Mouse (Mus musculus) forebrain, embryonic 12.5 days (tissue): ENCODE results near the gene Isca1. TPM values are rescaled to one million over a fixed set of nuclear protein-coding genes. Genes with fewer than 3 reads are reported as not detected.
A peak's percentile ranks its signal among the peaks of the same experiment; 100 is the strongest.
"Not testable (repeated sequence)": the region's sequence is repeated elsewhere in the genome, so short reads cannot be mapped to it uniquely, and the experiment has no call there.

Experiments used
- ATAC-seq: fragments of 200-750 bp; cut with Nextera tagmentation; 2 replicates; pipeline ENCODE4 v1.8.0; 2017; ENCODE audit warnings: moderate TSS enrichment; ENCODE audit not compliant: low FRiP score
- H3K27ac ChIP-seq: fragments of 300-500 bp; sonication (generic); 2 replicates; pipeline ENCODE4 v1.5.1; 2016; ENCODE audit warnings: mild to moderate bottlenecking
- H3K27me3 ChIP-seq: fragments of 300-500 bp; sonication (generic); 2 replicates; pipeline ENCODE4 v1.6.1; 2016; ENCODE audit warnings: mild to moderate bottlenecking
- H3K36me3 ChIP-seq: fragments of 300-500 bp; sonication (generic); replicated peaks from 2 replicates; pipeline ENCODE4 v1.6.1; 2016; ENCODE audit warnings: mild to moderate bottlenecking
- H3K4me1 ChIP-seq: fragments of 300-500 bp; sonication (generic); 2 replicates; pipeline ENCODE4 v1.6.1; 2016
- H3K4me2 ChIP-seq: fragments of 300-500 bp; sonication (generic); 2 replicates; pipeline ENCODE4 v1.6.1; 2016; ENCODE audit warnings: mild to moderate bottlenecking, moderate library complexity
- H3K4me3 ChIP-seq: fragments of 300-500 bp; sonication (generic); replicated peaks from 2 replicates; pipeline ENCODE4 v1.5.1; 2016; ENCODE audit warnings: mild to moderate bottlenecking
- H3K9ac ChIP-seq: fragments of 300-500 bp; sonication (generic); 2 replicates; pipeline ENCODE4 v1.6.1; 2016; ENCODE audit warnings: mild to moderate bottlenecking
- H3K9me3 ChIP-seq: fragments of 300-500 bp; sonication (generic); 2 replicates; pipeline ENCODE4 v1.6.1; 2016
- WGBS: fragments of 180-500 bp; shearing (Covaris S2); methylation state at CpG from one replicate; pipeline ENCODE4 v1.1.7; 2016; 5-methylcytosine and 5-hydroxymethylcytosine counted together
- polyA plus RNA-seq: library from polyadenylated mRNA; unstranded; fragments of >200 nt; fragmentation: Nextera tagmentation; extraction: Ambion mirVana; gene quantifications from 2 replicates; pipeline ENCODE4 v1.2.1, GENCODE M21; 2016

The Isca1 gene
- polyA plus RNA-seq, 1 experiment from 2014 or later, result 113 TPM

GRCm38 (mm10) chr13:59741697-59742096, 27.9 kb downstream of the Isca1 start:
- Histone ChIP-seq H3K9me3 (no peaks in the 10 kb centered on the region), H3K27ac (no peak overlapping the region), H3K4me1 (no peaks in the 10 kb centered on the region), H3K36me3 (no peaks in the 10 kb centered on the region), H3K4me2 (no peak overlapping the region), H3K4me3 (no peak overlapping the region), H3K27me3 (no peaks in the 10 kb centered on the region), H3K9ac (no peak overlapping the region)
- 82% methylated on average over 10 of the region's 10 CpGs for WGBS
- ATAC-seq, result no peak

- Histone ChIP-seq H3K9ac (no peak overlapping the region), H3K4me1 (no peaks in the 10 kb centered on the region), H3K36me3 (no peaks in the 10 kb centered on the region), H3K27me3 (no peaks in the 10 kb centered on the region), H3K27ac (no peak overlapping the region), H3K4me2 (no peak overlapping the region), H3K9me3 (no peaks in the 10 kb centered on the region), H3K4me3 (no peak overlapping the region)
- ATAC-seq, result no peak
- 95% methylated on average over 11 of the region's 11 CpGs for WGBS
These were observed 28.5 kb downstream of the Isca1 start for GRCm38 (mm10) chr13:59741096-59741495.

GRCm38 (mm10) chr13:59739397-59739796, 30.2 kb downstream of the Isca1 start:
- 89% methylated on average over 4 of the region's 4 CpGs for WGBS

GRCm38 (mm10) chr13:59738455-59738854, 31.2 kb downstream of the Isca1 start:
- no peak for ATAC-seq
- WGBS, result 89% methylated on average over 2 of the region's 2 CpGs
- Histone ChIP-seq H3K27ac (no peak overlapping the region), H3K9me3 (no peaks in the 10 kb centered on the region), H3K36me3 (no peaks in the 10 kb centered on the region), H3K27me3 (no peaks in the 10 kb centered on the region), H3K4me3 (no peak overlapping the region), H3K9ac (no peak overlapping the region), H3K4me2 (no peak overlapping the region), H3K4me1 (no peaks in the 10 kb centered on the region)

More at GRCm38 (mm10) chr13:59739397-59739796, 30.2 kb downstream of the Isca1 start:
- Histone ChIP-seq H3K36me3 (no peaks in the 10 kb centered on the region), H3K4me3 (no peak overlapping the region), H3K27me3 (no peaks in the 10 kb centered on the region), H3K27ac (no peak overlapping the region), H3K9ac (no peak overlapping the region), H3K4me2 (no peak overlapping the region), H3K9me3 (no peaks in the 10 kb centered on the region), H3K4me1 (no peaks in the 10 kb centered on the region)
- ATAC-seq, result no peak

GRCm38 (mm10) chr13:59735190-59735589, 34.4 kb downstream of the Isca1 start:
- H3K27me3 ChIP-seq, result no peaks in the 10 kb centered on the region
- ATAC-seq, result peak; percentile 41; the same call in 1 of the 2 replicates
- H3K27ac ChIP-seq, result no peak overlapping the region
- no peaks in the 10 kb centered on the region for H3K9me3 ChIP-seq
- H3K4me1 ChIP-seq, result no peaks in the 10 kb centered on the region
- H3K4me3 ChIP-seq, result no peak overlapping the region
- H3K4me2 ChIP-seq, result no peak overlapping the region
- H3K9ac ChIP-seq, result no peak overlapping the region
- no peaks in the 10 kb centered on the region for H3K36me3 ChIP-seq
- WGBS, result 33% methylated on average over 3 of the region's 3 CpGs

GRCm38 (mm10) chr13:59734347-59734746, 35.3 kb downstream of the Isca1 start:
- not testable (repeated sequence) for H3K9me3 ChIP-seq, H3K4me2 ChIP-seq, ATAC-seq, H3K4me3 ChIP-seq, H3K9ac ChIP-seq, H3K27me3 ChIP-seq, H3K36me3 ChIP-seq, H3K4me1 ChIP-seq, H3K27ac ChIP-seq
- WGBS, result 36% methylated on average over 6 of the region's 6 CpGs

- Histone ChIP-seq H3K4me3 (no peak overlapping the region), H3K27me3 (0 out of 2 replicates have a peak, but pooled peaks cover 4% of the 10 kb centered on the region), H3K4me2 (no peak overlapping the region), H3K36me3 (no peaks in the 10 kb centered on the region), H3K27ac (no peak overlapping the region), H3K4me1 (no peaks in the 10 kb centered on the region), H3K9ac (no peak overlapping the region), H3K9me3 (no peaks in the 10 kb centered on the region)
- 77% methylated on average over 4 of the region's 4 CpGs for WGBS
- ATAC-seq, result no peak
These were observed 35.7 kb downstream of the Isca1 start for GRCm38 (mm10) chr13:59733936-59734335.

- H3K4me1 ChIP-seq, result no peaks in the 10 kb centered on the region
- 43% methylated on average over 7 of the region's 7 CpGs for WGBS
- no peak within 1 kb of the TSS for H3K9ac ChIP-seq
- H3K36me3 ChIP-seq, result no peaks in the 10 kb centered on the region
- no peak within 1 kb of the TSS for H3K4me2 ChIP-seq
- no peak for ATAC-seq
- 0 out of 2 replicates have a peak, but pooled peaks cover 5% of the 10 kb centered on the region for H3K27me3 ChIP-seq
- H3K9me3 ChIP-seq, result no peaks in the 10 kb centered on the region
- no peak within 1 kb of the TSS for H3K4me3 ChIP-seq
- H3K27ac ChIP-seq, result no peak within 1 kb of the TSS
These were observed 38.0 kb downstream of the Isca1 start, which contains the start of gene Spata31d1d for GRCm38 (mm10) chr13:59731652-59732051. Gene Spata31d1d (minus strand): TSS chr13:59731752.

- ATAC-seq, result peak; percentile 61
- Histone ChIP-seq H3K9ac (no peak overlapping the region), H3K36me3 (no peaks in the 10 kb centered on the region), H3K27ac (no peak overlapping the region), H3K4me3 (no peak overlapping the region), H3K9me3 (no peaks in the 10 kb centered on the region), H3K4me1 (peaks cover 6% of the 10 kb centered on the region), H3K27me3 (0 out of 2 replicates have a peak, but pooled peaks cover 13% of the 10 kb centered on the region), H3K4me2 (no peak overlapping the region)
- 33% methylated on average over 7 of the region's 7 CpGs for WGBS
These were observed 41.1 kb downstream of the Isca1 start for GRCm38 (mm10) chr13:59728378-59729093.

- Histone ChIP-seq H3K27ac (no peak overlapping the region), H3K9me3 (no peaks in the 10 kb centered on the region), H3K36me3 (no peaks in the 10 kb centered on the region), H3K4me3 (no peak overlapping the region), H3K27me3 (0 out of 2 replicates have a peak, but pooled peaks cover 13% of the 10 kb centered on the region), H3K4me1 (peaks cover 6% of the 10 kb centered on the region), H3K4me2 (peak overlapping the region; percentile 38), H3K9ac (no peak overlapping the region)
- no peak for ATAC-seq
- 39% methylated on average over 29 of the region's 29 CpGs for WGBS
These were observed 43.3 kb downstream of the Isca1 start for GRCm38 (mm10) chr13:59726139-59726867.

- not testable (repeated sequence) for H3K4me1 ChIP-seq, H3K27ac ChIP-seq, H3K36me3 ChIP-seq, ATAC-seq, H3K9me3 ChIP-seq, H3K9ac ChIP-seq, H3K4me3 ChIP-seq, H3K27me3 ChIP-seq, H3K4me2 ChIP-seq
- WGBS, result 66% methylated on average over 1 of the region's 1 CpGs
These were observed 47.5 kb downstream of the Isca1 start for GRCm38 (mm10) chr13:59722089-59722488.

GRCm38 (mm10) chr13:59719475-59719874, 50.1 kb downstream of the Isca1 start:
- Histone ChIP-seq H3K9ac (no peak overlapping the region), H3K4me2 (no peak overlapping the region), H3K27ac (no peak overlapping the region), H3K4me1 (0 out of 2 replicates have a peak, but pooled peaks cover 3% of the 10 kb centered on the region), H3K9me3 (no peaks in the 10 kb centered on the region), H3K36me3 (no peaks in the 10 kb centered on the region), H3K4me3 (no peak overlapping the region), H3K27me3 (0 out of 2 replicates have a peak, but pooled peaks cover 5% of the 10 kb centered on the region)
- WGBS, result 83% methylated on average over 1 of the region's 1 CpGs
- no peak for ATAC-seq
